Mouse (Mus musculus): ENCODE measurements around the gene Cfap74. TPM values are rescaled to one million over a fixed set of nuclear protein-coding genes. Genes with fewer than 3 reads are reported as not detected.
"Not testable (repeated sequence)": the region's sequence is repeated elsewhere in the genome, so short reads cannot be mapped to it uniquely, and the experiment has no call there.

Cfap74 gene
- total RNA-seq, 2 experiments from 2014 or later, result 0.61 to 0.69 TPM

DNA sequence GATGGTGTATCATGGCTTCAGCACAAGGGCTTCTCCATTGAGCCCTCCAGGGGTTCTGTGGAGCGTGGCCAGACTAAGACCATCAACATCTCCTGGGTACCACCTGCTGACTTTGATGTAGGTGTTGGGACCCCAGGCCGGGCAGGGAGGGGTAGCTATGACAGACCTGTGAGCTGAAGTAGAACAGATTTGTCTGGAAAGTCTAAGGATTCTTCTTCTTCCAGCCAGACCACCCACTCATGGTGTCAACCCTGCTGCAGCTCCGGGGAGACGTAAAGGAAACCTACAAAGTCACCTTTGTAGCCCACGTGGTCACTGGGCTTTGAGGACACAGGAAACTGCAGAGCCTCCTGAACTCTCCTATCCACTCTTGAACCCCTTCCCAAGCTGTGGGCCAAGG, 57.1 kb downstream of the Cfap74 start:
- DNase-seq, result no peak
- intact Hi-C loops (cut with DNase I), result no loop called here

DNA sequence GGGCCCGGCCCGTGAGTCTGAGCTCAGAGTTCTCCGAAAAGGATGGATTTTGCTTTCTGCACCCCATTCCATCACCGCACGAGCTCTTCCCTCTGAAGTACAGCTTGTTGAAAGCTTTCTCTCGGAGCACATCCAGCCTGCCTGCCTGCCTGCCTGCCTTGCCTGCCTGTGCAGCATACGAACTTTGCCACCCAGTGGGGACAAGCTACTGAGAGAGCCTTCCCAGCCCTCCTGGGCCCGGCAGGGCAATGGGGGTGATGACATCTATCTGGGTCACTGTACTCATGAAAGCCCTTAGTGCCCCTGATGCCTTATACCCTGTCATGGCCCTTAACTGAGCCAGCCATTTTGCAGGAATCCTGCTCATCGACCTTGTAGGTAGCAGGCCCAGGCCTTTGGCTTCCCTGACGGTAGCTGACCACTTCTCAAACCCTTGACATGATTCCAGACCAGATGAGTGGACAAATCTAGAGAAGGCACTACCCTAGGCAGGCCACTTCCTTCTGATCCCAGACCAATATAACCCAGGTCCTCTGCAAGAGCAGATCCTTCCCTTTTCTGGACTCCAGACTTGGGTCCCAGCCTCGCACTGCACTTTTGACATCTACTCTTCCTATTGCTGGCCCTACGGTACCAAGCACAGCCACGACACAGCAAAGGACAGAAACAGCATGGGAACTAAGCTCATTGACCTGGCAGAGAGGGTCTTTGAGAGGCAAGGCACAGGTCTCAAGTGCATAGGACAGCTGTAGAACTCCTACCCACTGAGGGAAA, 58.4 kb downstream of the Cfap74 start:
- intact Hi-C loops (cut with DNase I), result no loop called here
- DNase-seq, result no peak

DNA sequence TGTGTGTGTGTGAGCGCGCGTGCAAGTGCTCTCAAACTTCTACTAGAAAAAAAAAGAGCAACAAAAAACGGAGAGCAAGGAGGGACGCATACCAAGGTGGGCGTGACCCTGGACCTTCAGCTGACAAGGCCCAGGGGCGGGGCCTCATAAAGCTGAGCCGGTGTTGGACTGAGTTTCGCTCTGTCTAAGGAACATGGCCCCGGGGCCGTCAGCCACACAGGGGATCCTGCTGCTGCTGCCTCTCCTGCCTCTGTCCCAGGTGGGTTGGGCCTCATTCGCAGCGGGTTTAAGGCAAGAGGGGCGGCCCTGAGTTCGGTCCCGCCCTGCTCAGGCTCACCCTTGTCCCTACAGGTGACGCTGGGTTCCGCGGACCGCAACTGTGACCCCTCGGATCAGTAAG, 60.0 kb downstream of the Cfap74 start, which contains the start of gene Tmem52:
Gene Tmem52 (plus strand): TSS at position 163 of the 400 bp plus-strand sequence.
- peak; percentile 49 to 51 for DNase-seq
- intact Hi-C loops (cut with DNase I), result no loop called here

DNA sequence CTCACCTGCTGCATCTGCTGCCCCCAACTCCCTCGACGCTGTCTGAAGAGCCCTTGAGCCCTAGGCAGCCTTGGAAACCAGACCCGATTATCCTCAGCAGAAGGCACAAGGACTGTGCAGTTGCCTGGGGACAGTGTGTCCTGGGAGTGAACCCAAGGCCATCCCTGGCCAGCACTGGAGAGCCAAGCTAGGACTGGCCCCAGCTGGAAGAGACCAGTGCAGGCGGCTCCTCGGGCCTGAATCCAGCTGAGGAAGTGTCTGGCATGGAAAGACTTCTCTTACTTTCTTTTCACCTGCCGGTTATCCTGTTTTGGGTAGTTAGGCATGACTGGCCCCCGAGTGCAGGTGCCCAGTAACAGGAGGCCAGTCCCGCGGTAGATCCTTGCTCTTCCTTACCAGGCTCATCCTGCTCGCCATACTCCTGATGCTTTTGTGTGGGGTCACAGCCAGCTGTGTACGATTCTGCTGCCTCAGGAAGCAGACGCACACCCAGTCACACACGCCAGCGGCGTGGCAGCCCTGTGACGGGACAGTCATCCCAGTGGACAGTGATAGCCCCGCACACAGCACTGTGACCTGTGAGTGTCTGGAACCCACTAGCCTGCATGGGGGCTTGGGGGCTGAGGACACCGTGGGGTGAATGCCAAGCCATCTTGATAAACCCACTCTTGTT, 60.7 kb downstream of the Cfap74 start:
- peak; percentile 70 to 71 for DNase-seq
- intact Hi-C loops (cut with DNase I), result no loop called here

DNA sequence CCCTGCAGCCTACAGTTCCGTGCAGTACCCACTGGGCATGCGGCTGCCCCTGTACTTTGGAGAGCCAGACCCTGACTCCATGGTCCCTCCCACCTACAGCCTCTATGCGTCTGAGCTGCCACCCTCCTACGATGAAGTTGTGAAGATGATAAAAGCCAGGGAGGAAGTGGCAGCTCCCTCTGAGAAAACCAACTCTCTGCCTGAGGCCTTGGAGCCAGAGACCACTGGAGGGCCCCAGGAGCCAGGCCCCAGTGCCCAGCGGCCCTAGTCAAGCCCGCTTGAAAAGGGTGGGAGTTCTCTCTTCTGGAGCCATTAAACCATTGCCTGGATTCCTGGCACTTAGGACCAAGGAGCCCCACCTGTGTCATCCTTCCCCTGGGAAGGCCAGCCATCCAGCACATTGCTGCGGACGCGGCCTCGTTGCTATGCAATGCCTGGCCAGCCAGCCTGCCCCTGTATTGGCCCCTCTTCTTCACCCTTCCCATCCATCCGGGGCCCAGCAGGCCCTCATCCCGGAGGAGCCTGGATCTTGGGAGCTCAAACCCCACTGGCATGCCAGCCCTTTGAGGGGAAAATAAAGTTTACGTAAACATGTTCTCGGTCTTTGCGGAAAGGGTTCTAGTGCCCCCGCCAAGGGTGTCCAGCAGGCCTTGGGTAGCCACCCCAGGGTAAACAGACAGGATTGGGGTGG, 61.4 kb downstream of the Cfap74 start:
- no peak for DNase-seq

DNA sequence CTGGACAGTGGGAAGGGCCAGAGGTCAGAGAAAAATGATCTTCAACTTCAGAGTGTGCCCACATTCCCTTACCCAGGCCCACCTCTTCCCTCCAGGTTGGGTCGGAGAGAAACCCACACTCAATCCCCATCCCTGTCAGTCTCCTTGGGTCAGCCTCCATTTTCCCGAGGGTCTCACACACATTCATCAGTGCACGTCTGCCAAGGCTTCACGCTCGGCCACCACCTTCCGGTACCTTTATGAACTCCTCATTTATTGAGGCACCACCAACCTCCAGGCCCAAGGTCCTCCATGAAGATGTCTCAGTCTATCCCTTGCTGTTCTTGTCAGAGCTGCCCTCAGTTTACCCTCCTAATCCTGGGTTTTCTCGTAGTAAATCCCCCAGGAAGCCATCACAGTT, 62.0 kb downstream of the Cfap74 start:
- DNase-seq, result no peak
- intact Hi-C loops (cut with DNase I), result no loop called here

More for the DNA sequence above, 61.4 kb downstream of the Cfap74 start:
- intact Hi-C loops (cut with DNase I), result no loop called here

DNA sequence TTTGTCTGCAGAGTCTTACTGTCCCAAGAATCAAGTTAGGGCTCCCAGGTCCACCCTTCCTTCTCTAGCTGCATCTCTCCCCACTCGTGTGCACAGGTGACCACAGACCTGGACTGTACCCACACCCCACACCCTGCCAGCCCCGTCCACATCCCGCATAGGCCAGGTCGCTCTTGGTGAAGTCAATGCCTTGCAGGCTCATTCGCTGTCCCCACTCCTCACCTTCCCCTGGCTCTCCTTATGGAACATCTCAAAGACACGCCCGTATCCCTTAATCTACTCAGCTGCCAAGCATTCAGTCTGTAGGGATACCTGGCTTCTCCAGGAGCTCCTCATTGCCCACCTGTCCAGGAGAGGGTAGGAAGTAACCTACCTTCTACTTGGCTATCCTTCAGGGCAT, 62.4 kb downstream of the Cfap74 start:
- DNase-seq, result no peak
- intact Hi-C loops (cut with DNase I), result no loop called here

DNA sequence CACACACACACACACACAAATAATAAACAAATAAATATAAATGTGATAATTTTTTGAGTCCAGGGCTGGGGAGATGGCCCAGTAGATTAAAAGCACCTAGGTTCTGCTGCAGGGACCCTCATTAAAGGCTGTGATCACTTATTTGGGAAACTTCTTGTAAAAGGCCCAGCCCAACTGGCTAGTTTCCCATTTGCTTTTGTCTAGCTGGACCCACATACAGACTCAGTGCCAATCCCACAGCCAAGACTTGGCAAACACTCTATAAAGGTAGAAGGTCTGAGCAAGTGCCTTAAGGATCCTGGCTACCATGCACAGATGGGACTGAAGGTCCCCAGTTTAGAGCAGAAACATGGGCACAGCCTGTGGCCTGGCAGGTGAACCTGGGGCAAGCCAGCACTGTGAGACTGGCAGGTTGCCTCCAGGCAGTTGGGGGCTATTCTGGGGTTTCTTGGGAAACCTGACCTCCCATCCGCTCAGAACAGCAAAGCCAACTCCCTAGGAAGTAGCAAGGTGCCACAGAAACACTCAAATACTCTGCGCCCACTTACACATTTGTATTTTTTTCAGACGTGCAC, 63.8 kb downstream of the Cfap74 start:
- no peak for DNase-seq
- intact Hi-C loops (cut with DNase I), result no loop called here

DNA sequence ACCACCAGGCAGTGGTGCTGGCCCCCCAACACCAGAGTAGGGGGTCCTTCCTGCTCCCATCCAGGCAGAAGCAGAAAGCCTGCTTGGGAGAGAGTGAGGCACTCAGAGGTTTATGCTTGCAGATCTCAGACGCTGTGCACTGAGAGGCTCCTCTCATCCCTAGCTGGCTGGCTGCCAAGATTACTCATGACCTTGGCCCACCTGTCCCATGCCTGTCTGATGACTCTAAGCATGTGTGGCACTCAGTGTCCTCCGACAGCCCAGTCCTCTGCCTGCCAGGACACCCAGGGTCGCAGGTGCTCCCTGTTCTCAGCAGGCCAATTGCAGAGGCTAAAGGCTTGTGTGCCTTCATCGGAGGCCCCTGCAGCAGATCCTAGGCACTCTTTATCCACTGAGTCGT, 64.3 kb downstream of the Cfap74 start:
- DNase-seq, result peak; percentile 43 to 51
- intact Hi-C loops (cut with DNase I), result no loop called here

DNA sequence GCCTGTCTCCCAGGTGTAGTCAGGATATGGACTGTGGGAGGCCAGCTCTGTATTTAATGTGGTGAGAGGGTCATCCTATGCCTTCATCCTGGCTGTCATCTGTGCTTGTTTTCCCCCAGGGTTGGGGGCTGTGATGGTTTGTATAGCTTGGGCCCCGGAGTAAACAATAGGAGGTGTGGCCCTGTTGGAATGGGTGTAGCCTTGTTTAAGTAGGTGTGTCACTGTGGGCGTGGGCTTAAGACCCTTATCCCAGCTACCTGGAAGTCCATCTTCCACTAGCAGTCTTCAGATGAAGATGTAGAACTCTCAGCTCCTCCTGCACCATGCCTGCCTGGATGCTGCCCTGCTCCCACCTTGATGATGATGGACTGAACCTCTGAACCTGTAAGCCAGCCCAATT, 64.8 kb downstream of the Cfap74 start:
- intact Hi-C loops (cut with DNase I), result not testable (repeated sequence)

DNA sequence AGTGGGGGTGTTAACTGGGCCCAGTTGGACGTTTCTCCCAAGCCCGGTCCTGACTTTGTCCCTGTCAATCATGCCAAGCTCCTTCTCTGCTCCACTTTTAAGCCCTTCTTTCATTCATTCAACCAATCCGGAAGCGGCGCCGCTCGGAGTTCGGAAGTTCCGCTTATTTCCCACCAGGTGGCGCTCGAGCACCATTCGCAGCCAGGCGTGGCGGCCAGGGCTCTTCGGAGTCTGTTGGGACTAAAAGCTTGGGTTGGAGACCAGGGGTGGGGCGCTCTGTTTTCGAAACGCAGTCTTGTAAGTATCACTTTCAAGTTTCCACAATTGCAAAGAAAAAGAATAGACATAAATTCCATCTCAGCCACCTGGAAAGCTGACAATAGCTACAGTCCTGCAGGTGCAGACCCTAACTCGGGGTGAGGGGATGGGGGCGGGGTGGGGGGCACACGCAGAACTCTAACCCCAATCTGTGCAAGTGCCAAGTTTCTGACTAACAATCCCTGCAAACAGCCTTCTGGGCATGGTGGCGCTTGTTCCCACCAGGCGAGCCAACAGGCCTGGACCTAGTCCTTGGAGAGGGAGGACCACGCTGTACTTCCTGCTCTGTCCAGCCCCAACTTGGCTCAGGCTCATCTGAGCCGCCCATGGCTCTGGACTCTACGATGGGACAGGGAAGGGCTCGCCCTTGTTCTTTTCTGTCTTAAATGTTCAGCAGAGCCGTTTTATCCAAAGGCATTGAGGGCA, 72.6 kb downstream of the Cfap74 start:
- intact Hi-C loops (cut with DNase I), result loop anchor here (1.0 to 5.0 kb wide), 3 partner anchors 87 to 216 kb away; no protein-coding TSS in a partner anchor

More for the DNA sequence above, 64.8 kb downstream of the Cfap74 start:
- DNase-seq, result not testable (repeated sequence)

DNA sequence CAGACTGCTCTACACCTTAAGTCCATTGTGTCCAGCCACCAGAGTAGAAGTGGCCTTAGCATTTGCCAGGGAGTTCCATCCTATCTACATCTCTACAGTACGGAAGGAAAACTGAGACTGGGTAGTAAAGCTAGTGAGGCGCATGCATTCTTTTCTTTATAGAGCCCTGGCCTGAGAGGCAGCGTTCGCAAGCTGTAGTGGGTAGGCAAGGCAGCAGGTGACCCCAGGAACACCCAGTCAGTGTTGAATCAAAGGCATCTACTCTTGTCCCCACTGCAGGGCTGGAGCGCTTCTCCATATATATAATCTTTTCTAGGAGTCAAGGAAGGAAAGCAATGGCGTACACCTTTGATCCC, 73.1 kb downstream of the Cfap74 start:
- DNase-seq, result no peak
- intact Hi-C loops (cut with DNase I), result loop anchor here (5.0 kb wide), 1 partner anchor 215 kb away; no protein-coding TSS in a partner anchor

More for the DNA sequence above, 72.6 kb downstream of the Cfap74 start:
- peak; percentile 86 to 90 for DNase-seq

DNA sequence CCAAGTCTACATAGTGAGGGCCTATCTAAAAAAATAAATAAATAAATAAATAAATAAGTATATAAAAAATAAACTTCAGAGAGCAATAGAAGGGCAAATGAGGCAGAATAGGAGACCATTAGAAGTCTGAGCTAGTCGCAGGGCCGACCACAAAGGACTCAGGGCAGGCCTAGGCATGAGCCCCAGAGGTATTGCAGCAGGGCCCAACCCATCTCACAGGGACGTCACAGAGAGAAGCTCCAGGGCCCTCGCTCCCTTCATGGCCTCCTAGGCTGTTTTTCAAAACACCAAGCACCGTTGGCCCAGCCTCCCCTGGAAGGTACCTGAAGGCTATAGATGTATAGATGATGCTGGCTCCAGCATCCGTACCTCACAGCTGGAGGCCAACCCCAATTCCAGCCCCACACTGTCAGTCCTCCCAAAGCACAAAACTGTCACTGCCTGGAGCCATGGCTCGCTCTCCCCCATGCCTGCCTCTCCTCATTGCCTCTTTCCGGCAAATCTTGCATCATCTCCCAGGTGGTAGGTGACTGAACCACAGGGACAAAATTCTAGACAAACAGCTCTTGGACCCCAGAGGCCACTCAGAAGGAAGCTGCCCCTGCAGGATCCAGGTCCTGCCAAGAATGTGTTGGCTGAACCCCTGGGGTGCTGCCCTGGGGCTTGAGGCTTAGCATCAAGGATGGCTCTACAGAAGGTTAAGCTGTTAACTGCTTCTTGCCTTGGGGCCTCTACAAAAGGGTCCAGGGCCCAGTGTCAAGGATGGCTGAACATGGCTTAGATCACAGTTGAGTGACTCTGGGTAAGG, 73.9 kb downstream of the Cfap74 start:
- no peak for DNase-seq
- intact Hi-C loops (cut with DNase I), result loop anchor here (5.0 kb wide), 1 partner anchor 214 kb away; no protein-coding TSS in a partner anchor

DNA sequence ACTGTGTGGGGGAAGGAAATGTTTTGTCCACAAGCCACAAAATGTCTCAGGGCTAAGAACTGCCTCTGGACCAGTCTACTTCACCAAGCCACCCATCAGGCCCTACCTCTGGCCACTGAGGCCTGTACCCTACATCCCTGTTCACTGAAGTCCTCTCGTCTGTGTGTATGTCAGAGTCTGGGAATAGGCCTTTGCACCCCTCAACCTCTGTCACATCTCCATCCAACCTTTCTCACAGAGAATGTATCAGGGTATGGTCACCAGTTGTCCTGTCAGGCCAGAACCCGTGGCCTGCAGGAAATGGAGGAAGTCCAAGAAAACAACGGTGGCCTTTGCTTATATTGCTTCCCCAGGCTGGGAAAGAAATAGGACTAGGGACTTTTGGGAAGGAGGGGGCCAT, 76.5 kb downstream of the Cfap74 start:
- intact Hi-C loops (cut with DNase I), result loop anchor here (5.0 kb wide), 1 partner anchor 42 kb away; no protein-coding TSS in a partner anchor
- no peak for DNase-seq

DNA sequence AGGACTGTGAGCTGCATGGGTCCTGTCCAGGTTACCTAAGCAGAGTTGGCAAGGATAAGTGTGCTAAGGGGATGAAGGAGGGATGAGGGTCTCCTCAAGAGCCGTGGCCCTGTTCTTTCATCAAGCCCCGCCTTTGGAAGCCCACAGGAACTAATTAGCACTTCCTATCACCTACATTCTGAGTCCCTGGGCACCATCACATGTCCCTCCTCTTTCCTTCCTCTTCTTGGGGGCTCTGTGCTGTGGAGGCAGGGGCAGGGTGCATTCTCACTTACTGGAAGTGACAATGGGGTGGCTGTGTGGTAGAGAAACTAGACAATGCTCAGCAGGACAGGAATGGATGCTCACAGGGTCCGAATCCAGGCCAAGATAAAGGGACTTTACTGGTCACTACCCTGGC, 78.8 kb downstream of the Cfap74 start:
- no peak for DNase-seq
- intact Hi-C loops (cut with DNase I), result loop anchor here (5.0 kb wide), 1 partner anchor 40 kb away; no protein-coding TSS in a partner anchor

DNA sequence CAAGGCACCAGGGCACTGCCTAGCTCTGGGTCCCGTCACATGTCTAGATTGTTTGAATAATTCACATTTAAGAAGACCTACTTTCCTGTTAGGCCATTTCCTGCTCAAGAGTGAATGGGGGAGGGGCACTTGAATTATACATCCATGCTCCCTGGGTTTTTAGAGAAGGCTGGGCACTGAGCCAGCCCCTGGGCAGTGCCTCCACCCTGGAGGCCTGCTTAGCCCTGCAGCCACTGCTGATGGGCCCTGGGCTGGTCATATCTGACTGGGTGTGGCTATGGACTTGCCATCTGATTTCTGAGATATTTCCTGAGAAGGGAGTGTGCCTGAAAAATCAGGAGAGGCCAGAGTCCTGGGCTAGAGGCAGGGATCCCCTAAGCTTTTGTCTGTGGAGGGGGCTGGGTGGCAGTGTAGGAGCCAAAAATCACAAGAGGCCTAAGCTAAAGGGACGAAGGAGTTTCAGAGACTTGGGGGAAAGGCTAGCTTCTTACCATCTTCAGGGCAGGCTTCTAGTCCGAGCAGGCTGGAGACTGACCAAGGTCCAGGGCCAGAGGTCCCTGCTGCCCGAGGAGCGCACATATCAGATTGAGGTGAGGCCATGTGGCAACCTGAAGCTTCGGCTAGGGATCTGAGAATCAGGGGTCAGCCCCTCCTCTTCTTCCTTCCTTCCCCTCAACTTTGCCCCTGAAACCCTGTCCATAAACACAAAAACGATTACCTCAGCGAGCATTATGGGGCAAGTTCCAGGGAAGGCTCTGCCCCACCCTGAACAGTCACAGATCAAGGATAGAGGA, 79.4 kb downstream of the Cfap74 start:
- DNase-seq, result peak; percentile 66 to 70
- intact Hi-C loops (cut with DNase I), result loop anchor here (5.0 kb wide), 1 partner anchor 39 kb away; no protein-coding TSS in a partner anchor

DNA sequence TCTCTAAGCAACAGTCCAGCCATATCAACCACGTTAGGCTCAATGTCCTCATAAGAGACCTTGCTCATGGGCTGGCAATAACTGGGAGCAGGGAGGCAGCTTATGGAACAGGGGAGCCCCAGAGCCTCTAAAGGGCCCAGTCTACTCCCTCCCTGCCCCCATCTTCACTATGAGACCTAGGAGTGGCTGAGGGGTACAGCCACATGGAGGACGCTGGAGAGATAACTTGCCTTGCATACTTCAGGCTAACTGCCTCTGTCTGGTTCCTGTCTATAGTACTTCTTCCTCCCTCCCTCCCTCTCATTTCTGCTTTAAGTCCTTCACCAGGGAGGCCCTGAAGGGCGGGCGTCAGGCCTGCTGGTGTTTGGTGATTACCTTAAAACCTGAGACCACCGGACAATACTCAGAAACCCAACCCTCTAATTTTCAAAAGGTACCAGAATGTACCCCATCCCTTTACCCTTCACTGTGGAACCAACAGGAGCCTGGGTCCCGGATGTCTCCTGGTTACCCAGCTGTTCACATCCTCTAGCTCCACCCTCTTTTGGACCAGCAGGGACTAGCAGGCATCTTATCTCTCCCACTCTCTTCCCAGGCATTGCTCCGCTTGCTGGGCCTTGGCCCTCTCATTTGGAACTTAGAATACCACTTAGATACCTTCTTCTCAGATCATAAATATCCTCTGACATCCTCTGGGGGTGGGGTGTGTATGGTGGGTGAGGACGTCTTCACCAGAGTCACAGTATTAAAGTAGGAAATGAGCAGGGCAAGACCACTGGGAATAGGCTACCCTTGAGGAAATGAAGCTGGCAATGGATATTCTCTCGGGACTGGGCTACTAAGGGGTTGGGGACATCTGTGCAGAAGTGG, 80.3 kb downstream of the Cfap74 start:
- no peak for DNase-seq
- intact Hi-C loops (cut with DNase I), result loop anchor here (5.0 kb wide), 1 partner anchor 38 kb away; no protein-coding TSS in a partner anchor
